8 mouse cellular contexts compared by ENCODE assay signal in genomic region chr3:89390111-89390515, GRCm38 (mm10). TPM values are rescaled to one million over a fixed set of nuclear protein-coding genes. Genes with fewer than 3 reads are reported as not detected.
A peak's percentile ranks its signal among the peaks of the same experiment; 100 is the strongest.
DNase-seq lines count a peak whose midpoint lies in the region; ATAC-seq and TF ChIP-seq lines count a peak whose summit lies in the region.

No protein-coding gene starts in this region.

- no peaks in the 10 kb centered on the region for H3K27me3 ChIP-seq in heart, postnatal 0 days (ENCODE audit: control insufficient read depth, insufficient read depth, low read length)
- no peaks in the 10 kb centered on the region for H3K27me3 ChIP-seq in lung, postnatal 0 days (replicated peaks; ENCODE audit: insufficient read depth, low read length)
- peaks cover 7% of the 10 kb centered on the region; the same call in 1 of the 2 replicates for H3K27me3 ChIP-seq in forebrain, embryonic 16.5 days (replicated peaks; ENCODE audit: control insufficient read depth, insufficient read depth, low read length)

- no peak for TF ChIP-seq EP300 in heart, postnatal 0 days (IDR thresholded peaks at IDR 0.05; ENCODE audit: low read depth)
- no peak for TF ChIP-seq EP300 in lung, postnatal 0 days (IDR thresholded peaks at IDR 0.05)

- TF ChIP-seq CTCF in brain, embryonic 14.5 days (IDR thresholded peaks at IDR 0.05; ENCODE audit: borderline replicate concordance, extremely low read depth, insufficient read depth, insufficient read length), result no peak
- TF ChIP-seq CTCF in heart, postnatal 0 days (IDR thresholded peaks at IDR 0.05; ENCODE audit: low read depth), result no peak
- no peak for TF ChIP-seq CTCF in lung, postnatal 0 days (IDR thresholded peaks at IDR 0.05)

- H3K9me3 ChIP-seq in heart, postnatal 0 days (replicated peaks; ENCODE audit: control insufficient read depth, low read length), result no peaks in the 10 kb centered on the region
- H3K9me3 ChIP-seq in lung, postnatal 0 days (ENCODE audit: low read length), result no peaks in the 10 kb centered on the region
- no peaks in the 10 kb centered on the region for H3K9me3 ChIP-seq in forebrain, embryonic 16.5 days (ENCODE audit: control insufficient read depth, low read length)

- no peak for TF ChIP-seq POLR2A in brain, embryonic 14.5 days (IDR thresholded peaks at IDR 0.05; ENCODE audit: borderline replicate concordance, extremely low read depth, insufficient read depth, insufficient read length, poor library complexity, severe bottlenecking)

- ATAC-seq in heart, postnatal 0 days (ENCODE audit: insufficient read depth, low read depth), result no peak
- no peak for ATAC-seq in lung, postnatal 0 days
- ATAC-seq in forebrain, embryonic 16.5 days, result no peak

- peak overlapping the region; percentile 84 for H3K27ac ChIP-seq in heart, postnatal 0 days (ENCODE audit: low read depth)
- H3K27ac ChIP-seq in lung, postnatal 0 days (ENCODE audit: low read length), result peak overlapping the region; percentile 97; the same call in 1 of the 2 replicates
- no peak overlapping the region for H3K27ac ChIP-seq in forebrain, embryonic 16.5 days (ENCODE audit: low read length)

- H3K4me1 ChIP-seq in heart, postnatal 0 days (ENCODE audit: control insufficient read depth, insufficient read depth), result peaks cover 26% of the 10 kb centered on the region
- H3K4me1 ChIP-seq in lung, postnatal 0 days (ENCODE audit: insufficient read depth, low read depth, low read length), result peaks cover 19% of the 10 kb centered on the region
- H3K4me1 ChIP-seq in forebrain, embryonic 16.5 days (replicated peaks; ENCODE audit: control insufficient read depth, insufficient read depth, low read length), result peaks cover 52% of the 10 kb centered on the region

- H3K4me2 ChIP-seq in heart, postnatal 0 days (ENCODE audit: low read depth, low read length), result peak overlapping the region; percentile 100
- peak overlapping the region; percentile 99 for H3K4me2 ChIP-seq in lung, postnatal 0 days (replicated peaks; ENCODE audit: low read depth, low read length)
- no peak overlapping the region for H3K4me2 ChIP-seq in forebrain, embryonic 16.5 days (ENCODE audit: low read length)

- no peak overlapping the region for H3K9ac ChIP-seq in heart, postnatal 0 days (replicated peaks; ENCODE audit: low read depth, low read length)
- 0 out of 2 replicates have a peak overlapping the region, but pooled peaks have one; percentile 8 for H3K9ac ChIP-seq in lung, postnatal 0 days (replicated peaks; ENCODE audit: low read depth)
- H3K9ac ChIP-seq in forebrain, embryonic 16.5 days (replicated peaks; ENCODE audit: low read depth, low read length), result no peak overlapping the region

- 26% methylated on average over 5 of the region's 5 CpGs for WGBS in heart, postnatal 0 days
- 18% methylated on average over 5 of the region's 5 CpGs for WGBS in lung, postnatal 0 days
- 49% methylated on average over 5 of the region's 5 CpGs for WGBS in forebrain, embryonic 16.5 days

- no peaks in the 10 kb centered on the region for H3K36me3 ChIP-seq in heart, postnatal 0 days (replicated peaks; ENCODE audit: control insufficient read depth, insufficient read depth, low read length)
- no peaks in the 10 kb centered on the region for H3K36me3 ChIP-seq in lung, postnatal 0 days (ENCODE audit: insufficient read depth, low read length)
- H3K36me3 ChIP-seq in forebrain, embryonic 16.5 days (ENCODE audit: control insufficient read depth, insufficient read depth), result no peaks in the 10 kb centered on the region

- peak; percentile 53 for DNase-seq in kidney, adult 11 months
- DNase-seq in kidney, postnatal 4 days, result no peak
- peak; percentile 26 to 32 for DNase-seq in B cell, adult 2 months
- peak; percentile 16 for DNase-seq in brain, embryonic 14.5 days (ENCODE audit: low read depth)
- DNase-seq in heart, postnatal 0 days (ENCODE audit: low spot score), result no peak
- peak; percentile 55 for DNase-seq in lung, postnatal 0 days (ENCODE audit: low spot score)
- no peak for DNase-seq in layer of hippocampus, adult 9-11 months

- H3K4me3 ChIP-seq in heart, postnatal 0 days (ENCODE audit: low read depth, low read length), result no peak overlapping the region
- no peak overlapping the region for H3K4me3 ChIP-seq in lung, postnatal 0 days (ENCODE audit: low read depth, low read length)
- H3K4me3 ChIP-seq in forebrain, embryonic 16.5 days (replicated peaks; ENCODE audit: low read length), result no peak overlapping the region

RNA-seq across cellular contexts. Expression of gene Zbtb7b, which starts 4.5 kb away (rescaled TPM):
- polyA plus RNA-seq in brain, embryonic 14.5 days (2012; rRNA removed), result 2.4 and 2.8 TPM in 2 replicates
- total RNA-seq in heart, postnatal 0 days (2014; rRNA removed; ENCODE audit: low replicate concordance), result 13.8 and 18.4 TPM in 2 replicates
- polyA plus RNA-seq in heart, postnatal 0 days (2015; fragmentation: Nextera tagmentation; extraction: Ambion mirVana), result 2.4 and 2.6 TPM in 2 replicates
- polyA plus RNA-seq in lung, postnatal 0 days (2015; fragmentation: Nextera tagmentation; extraction: Ambion mirVana), result 6.4 and 7.3 TPM in 2 replicates
- 0.51 and 0.77 TPM in 2 replicates for polyA plus RNA-seq in forebrain, embryonic 16.5 days (2015; fragmentation: Nextera tagmentation; extraction: Ambion mirVana)

RNA-seq across cellular contexts. Expression of gene Lenep, which starts 12.5 kb away (rescaled TPM):
- 4.6 and 5.2 TPM in 2 replicates for polyA plus RNA-seq in brain, embryonic 14.5 days (2012; rRNA removed)
- not detected in 2 replicates for total RNA-seq in heart, postnatal 0 days (2014; rRNA removed; ENCODE audit: low replicate concordance)
- polyA plus RNA-seq in heart, postnatal 0 days (2015; fragmentation: Nextera tagmentation; extraction: Ambion mirVana), result not detected in 2 replicates
- polyA plus RNA-seq in lung, postnatal 0 days (2015; fragmentation: Nextera tagmentation; extraction: Ambion mirVana), result not detected in 2 replicates
- 0.77 TPM in 1 of 2 replicates, not detected in the other for polyA plus RNA-seq in forebrain, embryonic 16.5 days (2015; fragmentation: Nextera tagmentation; extraction: Ambion mirVana)

RNA-seq across cellular contexts. Expression of gene Flad1, which starts 21.6 kb away (rescaled TPM):
- 39.4 and 53.9 TPM in 2 replicates for polyA plus RNA-seq in brain, embryonic 14.5 days (2012; rRNA removed)
- 50.9 and 79.3 TPM in 2 replicates for total RNA-seq in heart, postnatal 0 days (2014; rRNA removed; ENCODE audit: low replicate concordance)
- 46.6 and 50.8 TPM in 2 replicates for polyA plus RNA-seq in heart, postnatal 0 days (2015; fragmentation: Nextera tagmentation; extraction: Ambion mirVana)
- 17.9 and 18.2 TPM in 2 replicates for polyA plus RNA-seq in lung, postnatal 0 days (2015; fragmentation: Nextera tagmentation; extraction: Ambion mirVana)
- polyA plus RNA-seq in forebrain, embryonic 16.5 days (2015; fragmentation: Nextera tagmentation; extraction: Ambion mirVana), result 43.6 and 46.7 TPM in 2 replicates

RNA-seq across cellular contexts. Expression of gene Dcst1, which starts 25.1 kb away (rescaled TPM):
- 0.04 TPM in 1 of 2 replicates, not detected in the other for polyA plus RNA-seq in brain, embryonic 14.5 days (2012; rRNA removed)
- total RNA-seq in heart, postnatal 0 days (2014; rRNA removed; ENCODE audit: low replicate concordance), result 0.50 TPM in 1 of 2 replicates, not detected in the other
- polyA plus RNA-seq in heart, postnatal 0 days (2015; fragmentation: Nextera tagmentation; extraction: Ambion mirVana), result 0.10 and 0.29 TPM in 2 replicates
- 0.11 and 0.38 TPM in 2 replicates for polyA plus RNA-seq in lung, postnatal 0 days (2015; fragmentation: Nextera tagmentation; extraction: Ambion mirVana)
- polyA plus RNA-seq in forebrain, embryonic 16.5 days (2015; fragmentation: Nextera tagmentation; extraction: Ambion mirVana), result 1.2 and 1.3 TPM in 2 replicates

RNA-seq across cellular contexts. Expression of gene Cks1b, which starts 28.1 kb away (rescaled TPM):
- 79.8 and 129 TPM in 2 replicates for polyA plus RNA-seq in brain, embryonic 14.5 days (2012; rRNA removed)
- 83.7 and 100 TPM in 2 replicates for total RNA-seq in heart, postnatal 0 days (2014; rRNA removed; ENCODE audit: low replicate concordance)
- 127 and 129 TPM in 2 replicates for polyA plus RNA-seq in heart, postnatal 0 days (2015; fragmentation: Nextera tagmentation; extraction: Ambion mirVana)
- 75.5 and 83.0 TPM in 2 replicates for polyA plus RNA-seq in lung, postnatal 0 days (2015; fragmentation: Nextera tagmentation; extraction: Ambion mirVana)
- 139 and 156 TPM in 2 replicates for polyA plus RNA-seq in forebrain, embryonic 16.5 days (2015; fragmentation: Nextera tagmentation; extraction: Ambion mirVana)

Comparison
In these comparisons a context has a peak if more than half of its experiments do, and no peak if none do; other contexts are left out.
1. DNase-seq: peak in kidney, adult 11 months (single experiment), B cell, adult 2 months (2 of 2), brain, embryonic 14.5 days (single experiment) and lung, postnatal 0 days (single experiment); none in kidney, postnatal 4 days (0 of 2), heart, postnatal 0 days (single experiment) and layer of hippocampus, adult 9-11 months (single experiment).